Mouse (Mus musculus) liver (tissue): ENCODE results near the gene Olfr10.
"Not testable (repeated sequence)": the region's sequence is repeated elsewhere in the genome, so short reads cannot be mapped to it uniquely, and the experiment has no call there.

Experiments used
- DNase-seq: peaks from one replicate; pipeline ENCODE4 v3.0.0-alpha.2; 2020; ENCODE audit warnings: mixed read lengths

The Olfr10 gene

GRCm38 (mm10) chr11:49304441-49304840 lies at the start of gene Olfr10:
Gene Olfr10 (plus strand): TSS chr11:49304741.
- no peak for DNase-seq

DNA sequence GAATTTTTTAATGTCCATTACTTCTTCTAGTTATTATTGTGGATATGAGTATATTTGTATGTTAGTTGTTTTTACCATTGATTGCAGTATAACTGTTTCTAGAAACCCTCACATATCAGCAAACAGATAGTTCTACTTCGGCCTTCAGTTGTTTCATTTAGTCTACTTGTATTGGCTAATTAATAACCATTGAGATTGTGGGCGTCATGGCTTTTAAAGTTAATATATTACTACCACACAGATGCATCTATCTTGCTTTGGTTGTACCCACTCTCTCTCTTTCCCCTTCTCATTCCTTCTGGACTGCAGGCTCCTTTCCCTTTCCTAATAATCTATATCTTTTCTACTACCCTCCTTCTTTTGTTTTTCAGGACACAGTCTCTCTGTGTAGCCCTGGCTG lies 45.2 kb upstream of the Olfr10 start:
- DNase-seq, result no peak

DNA sequence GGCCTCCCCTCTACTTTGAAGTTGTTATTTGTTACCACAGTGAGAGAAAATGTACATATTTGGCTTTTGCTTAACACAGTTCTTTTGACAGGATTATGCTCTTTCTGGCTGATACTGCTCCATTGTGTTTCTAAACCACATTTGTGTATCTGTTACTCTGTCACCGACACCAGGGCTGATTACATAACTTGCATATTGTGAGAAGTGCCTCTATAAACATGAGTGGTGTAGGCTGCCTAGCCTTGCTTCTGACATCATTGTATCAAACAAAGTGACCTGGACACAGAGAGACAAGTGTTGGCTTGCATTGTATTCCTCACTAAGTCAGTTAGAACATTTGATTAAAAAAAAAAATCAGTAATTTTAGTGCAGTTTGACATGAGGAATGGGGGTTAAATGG lies 44.7 kb upstream of the Olfr10 start:
- DNase-seq, result no peak

DNA sequence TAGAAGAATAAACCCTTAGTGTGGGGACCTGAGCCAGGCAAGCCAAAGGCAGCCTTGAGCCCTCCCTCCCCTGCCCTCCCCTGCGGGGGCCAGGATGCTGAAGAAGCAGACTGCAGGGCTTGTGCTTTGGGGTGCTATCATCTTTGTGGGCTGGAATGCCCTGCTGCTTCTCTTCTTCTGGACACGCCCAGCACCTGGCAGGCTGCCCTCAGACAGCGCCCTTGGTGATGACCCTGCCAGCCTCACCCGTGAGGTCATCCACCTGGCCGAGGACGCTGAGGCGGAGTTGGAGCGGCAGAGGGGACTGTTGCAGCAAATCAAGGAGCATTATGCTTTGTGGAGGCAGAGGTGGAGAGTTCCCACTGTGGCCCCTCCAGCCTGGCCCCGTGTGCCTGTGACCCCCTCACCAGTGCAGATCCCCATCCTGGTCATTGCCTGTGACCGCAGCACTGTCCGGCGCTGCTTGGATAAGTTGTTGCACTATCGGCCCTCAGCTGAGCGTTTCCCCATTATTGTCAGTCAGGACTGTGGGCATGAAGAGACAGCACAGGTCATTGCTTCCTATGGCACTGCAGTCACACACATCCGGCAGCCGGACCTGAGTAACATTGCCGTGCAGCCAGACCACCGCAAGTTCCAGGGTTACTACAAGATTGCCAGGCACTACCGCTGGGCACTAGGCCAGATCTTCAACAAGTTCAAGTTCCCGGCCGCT lies 43.8 kb upstream of the Olfr10 start:
- no peak for DNase-seq

GRCm38 (mm10) chr11:49261313-49261855 lies 43.2 kb upstream of the Olfr10 start:
- DNase-seq, result no peak

DNA sequence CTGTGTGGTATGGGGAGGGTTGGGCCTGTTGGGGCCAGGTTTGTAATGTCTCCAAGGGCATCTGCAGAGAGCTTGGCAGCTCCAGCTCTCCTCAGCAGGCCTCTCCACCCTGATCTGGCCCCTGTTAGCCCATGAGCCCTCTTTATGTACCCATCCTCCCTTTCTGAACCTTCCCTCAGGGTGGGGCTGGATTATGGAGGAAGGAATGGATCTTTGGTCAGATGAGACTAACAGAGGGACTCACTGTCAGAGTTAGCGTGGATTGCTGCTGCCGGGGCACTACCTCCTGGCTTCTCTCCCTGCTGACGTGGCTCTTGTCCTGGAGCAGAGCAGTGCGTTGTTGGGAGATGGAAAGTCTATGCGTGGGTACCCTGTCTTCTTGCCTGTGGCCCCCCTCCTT lies 42.3 kb upstream of the Olfr10 start:
- no peak for DNase-seq

GRCm38 (mm10) chr11:49263149-49263548 lies 41.4 kb upstream of the Olfr10 start:
- no peak for DNase-seq

DNA sequence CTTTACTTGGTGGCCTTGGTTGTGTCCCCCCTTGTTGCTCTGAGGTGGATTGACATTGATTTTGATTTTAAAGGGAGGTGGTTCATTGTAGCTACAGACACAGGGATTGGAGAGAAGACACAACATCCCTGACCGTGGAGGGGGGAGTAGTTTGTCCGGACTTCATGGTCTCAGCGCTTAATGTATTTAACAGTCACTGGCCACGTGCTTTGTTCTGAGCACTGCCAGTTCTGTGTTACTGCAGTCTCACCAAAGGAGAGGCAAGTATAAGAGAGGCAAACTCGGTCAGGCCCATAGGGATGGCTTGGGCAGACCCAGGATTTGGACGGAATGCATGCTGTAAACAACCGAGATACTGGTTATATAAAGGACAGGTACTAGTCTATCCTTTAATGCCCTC lies 40.5 kb upstream of the Olfr10 start:
- DNase-seq, result no peak

DNA sequence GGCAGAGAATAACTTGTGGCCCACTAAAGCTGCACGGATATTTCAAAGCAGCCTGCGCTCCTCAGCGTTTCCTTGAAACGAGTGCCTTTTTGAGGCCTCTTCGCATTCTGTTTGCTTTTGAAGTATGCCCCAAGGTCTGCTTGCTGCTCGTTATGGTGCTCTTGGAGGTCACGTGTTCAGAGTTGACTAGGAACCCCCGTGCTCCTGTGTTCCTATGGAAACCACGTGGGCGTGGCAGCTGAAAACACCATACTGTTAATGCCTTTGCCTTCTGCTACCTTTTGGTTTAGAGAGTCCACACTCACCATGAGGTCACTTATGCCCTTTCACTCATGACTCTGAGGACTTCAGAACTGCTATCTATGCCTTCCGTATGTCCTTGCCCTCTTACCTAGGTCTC lies 39.9 kb upstream of the Olfr10 start:
- DNase-seq, result no peak

- DNase-seq, result no peak
These were observed 39.4 kb upstream of the Olfr10 start for GRCm38 (mm10) chr11:49265101-49265500.

DNA sequence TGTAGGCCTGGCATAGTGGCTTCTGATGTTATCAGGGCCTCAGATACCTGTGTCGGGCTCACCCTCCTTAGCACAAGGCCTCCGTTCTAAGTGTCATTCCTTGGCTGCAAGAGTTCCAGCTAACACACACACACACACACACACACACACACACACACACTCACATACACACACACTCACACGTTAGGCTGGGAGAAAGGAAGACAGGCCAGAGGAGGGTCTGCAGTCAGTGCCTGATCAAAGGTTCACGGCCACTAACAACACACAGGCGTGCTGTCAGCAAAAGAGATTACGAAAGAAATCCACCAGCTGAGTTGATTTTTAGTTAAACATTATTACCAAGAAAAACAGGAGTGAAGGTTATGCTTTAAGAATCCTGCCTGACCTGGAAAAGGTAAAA lies 37.9 kb upstream of the Olfr10 start:
- no peak for DNase-seq

DNA sequence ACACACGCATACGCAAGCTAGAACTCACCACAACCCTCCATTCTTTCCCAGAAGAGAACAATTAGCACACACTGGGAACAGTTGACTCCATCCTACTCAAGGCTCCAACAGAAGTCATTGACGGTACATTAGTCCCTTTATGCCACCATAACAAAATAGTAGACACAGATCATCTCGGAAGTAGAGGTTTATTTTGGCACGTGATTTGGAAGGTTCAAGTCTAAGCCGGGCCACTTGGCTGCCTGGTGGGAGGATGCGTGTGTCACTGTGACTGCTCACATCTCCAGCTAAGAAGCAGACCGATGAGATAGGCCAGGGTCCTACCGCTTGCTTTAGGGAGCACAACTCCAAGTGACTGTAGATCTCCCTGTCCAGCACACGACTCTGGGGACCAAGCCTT lies 37.2 kb upstream of the Olfr10 start:
- DNase-seq, result no peak

GRCm38 (mm10) chr11:49267970-49268579 lies 36.5 kb upstream of the Olfr10 start:
- DNase-seq, result no peak

DNA sequence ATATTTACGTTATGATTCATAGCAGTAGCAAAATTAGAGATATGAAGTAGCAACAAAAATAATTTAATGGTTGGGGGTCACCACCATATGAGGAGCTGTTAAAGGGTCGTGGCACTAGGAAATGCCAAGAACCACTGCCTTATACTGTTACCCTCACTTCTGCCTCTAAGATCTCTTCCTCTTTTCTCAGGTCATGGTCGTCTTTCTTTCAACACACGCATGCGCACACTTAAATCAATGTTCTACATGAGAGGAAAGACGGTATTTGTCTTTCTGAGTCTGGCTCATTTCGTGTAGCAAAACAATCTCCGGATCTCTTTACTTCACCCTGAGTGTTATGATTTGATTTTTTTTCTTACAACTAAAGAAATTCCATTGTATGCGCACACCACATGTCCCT lies 34.8 kb upstream of the Olfr10 start:
- no peak for DNase-seq

GRCm38 (mm10) chr11:49270368-49270767 lies 34.2 kb upstream of the Olfr10 start:
- no peak for DNase-seq

DNA sequence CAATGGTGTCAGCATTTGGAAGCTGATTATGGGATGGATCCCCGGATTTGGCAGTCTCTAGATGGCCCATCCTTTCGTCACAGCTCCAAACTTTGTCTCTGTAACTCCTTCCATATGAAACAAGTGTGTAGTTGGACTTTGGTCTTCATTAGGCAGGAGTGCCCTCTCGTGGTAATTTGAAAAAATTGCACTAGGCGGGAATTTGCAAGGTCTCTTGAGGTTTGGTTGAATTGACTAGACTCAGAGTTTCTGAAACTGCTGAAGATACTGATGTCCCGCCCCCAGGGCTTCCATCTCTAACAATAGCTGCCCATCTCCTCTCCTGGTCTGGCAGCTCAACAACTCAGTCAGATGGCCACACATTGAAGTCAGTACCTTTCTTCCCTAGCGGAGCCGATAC lies 33.2 kb upstream of the Olfr10 start:
- no peak for DNase-seq

DNA sequence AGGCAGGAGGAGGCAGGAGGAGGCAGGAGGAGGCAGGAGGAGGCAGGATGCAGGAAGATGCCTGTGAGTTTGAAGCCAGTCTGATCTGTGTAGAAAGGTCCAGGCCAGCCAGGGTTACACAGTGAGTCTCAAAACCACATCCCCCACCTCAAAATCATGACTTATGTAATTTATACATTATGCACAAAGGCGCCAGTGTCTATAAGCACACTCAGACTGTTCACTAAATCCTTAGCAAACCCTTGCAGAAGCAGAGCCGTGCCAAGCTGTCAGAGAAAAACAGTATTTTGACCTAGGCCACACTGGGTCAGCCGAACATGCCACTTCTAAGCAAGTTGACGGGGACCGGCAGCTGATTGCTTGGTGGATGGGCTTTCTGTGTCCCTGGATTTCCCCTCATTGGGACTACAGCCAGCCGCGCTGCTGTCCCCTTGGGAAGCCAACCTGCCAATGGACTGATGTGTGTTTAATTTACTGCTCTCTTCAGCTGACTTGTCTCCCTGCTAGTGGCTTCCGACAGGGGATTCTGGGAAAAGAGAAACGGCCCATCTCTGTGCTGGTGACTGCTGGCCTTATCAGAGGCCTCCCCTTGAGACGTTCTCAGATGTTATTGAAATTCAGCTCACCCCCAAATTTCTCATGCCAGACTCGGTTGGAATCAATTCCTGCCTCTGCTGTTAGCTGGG lies 30.6 kb upstream of the Olfr10 start:
- no peak for DNase-seq

DNA sequence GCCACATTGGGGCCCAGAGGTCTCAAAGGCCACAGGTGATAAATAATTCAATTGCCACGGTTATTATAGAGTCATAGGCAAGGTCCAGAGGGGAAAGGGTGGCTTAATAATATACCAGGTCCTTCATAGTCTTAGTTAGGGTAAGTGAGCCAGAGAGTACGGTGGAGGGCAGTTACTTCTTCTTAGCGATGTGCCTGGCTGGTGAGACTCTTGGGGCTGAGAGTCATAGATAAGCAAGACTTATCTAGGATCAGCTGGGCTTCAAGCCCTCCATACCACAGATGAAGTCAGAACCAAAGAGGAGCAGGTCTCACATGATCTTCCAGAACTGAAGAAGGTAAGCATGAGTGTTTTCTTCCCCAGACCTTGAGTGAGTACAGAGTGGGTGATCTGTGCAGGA lies 26.3 kb upstream of the Olfr10 start, which contains the start of gene Olfr1393:
TSS of gene Olfr1393 (plus strand) at position 83 of the 400 bp plus-strand sequence.
- DNase-seq, result no peak

DNA sequence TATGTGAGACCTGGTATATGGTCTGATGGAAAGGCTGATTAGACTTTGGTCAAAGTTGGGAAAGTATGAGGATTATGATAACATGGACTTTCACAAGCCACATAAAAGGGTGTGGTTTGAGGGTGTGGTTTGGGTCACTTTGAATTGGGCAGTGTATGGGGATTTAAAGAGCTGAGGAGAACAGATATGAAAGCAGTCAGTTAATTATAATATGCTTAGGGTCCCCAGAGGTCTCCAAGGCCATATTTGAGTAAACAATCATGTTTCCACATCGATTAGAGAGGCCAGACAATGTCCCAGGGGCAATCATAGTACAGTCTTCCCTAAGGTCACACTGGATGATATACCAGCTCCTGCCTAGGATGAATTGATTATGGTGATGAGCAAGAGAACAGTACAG lies 19.6 kb upstream of the Olfr10 start, which contains the start of gene Olfr1392:
TSS of gene Olfr1392 (plus strand) at position 301 of the 400 bp plus-strand sequence.
- not testable (repeated sequence) for DNase-seq

- no peak for DNase-seq
These were observed 17.3 kb upstream of the Olfr10 start for GRCm38 (mm10) chr11:49287251-49287650.

GRCm38 (mm10) chr11:49292777-49293176 lies 11.8 kb upstream of the Olfr10 start:
- no peak for DNase-seq

DNA sequence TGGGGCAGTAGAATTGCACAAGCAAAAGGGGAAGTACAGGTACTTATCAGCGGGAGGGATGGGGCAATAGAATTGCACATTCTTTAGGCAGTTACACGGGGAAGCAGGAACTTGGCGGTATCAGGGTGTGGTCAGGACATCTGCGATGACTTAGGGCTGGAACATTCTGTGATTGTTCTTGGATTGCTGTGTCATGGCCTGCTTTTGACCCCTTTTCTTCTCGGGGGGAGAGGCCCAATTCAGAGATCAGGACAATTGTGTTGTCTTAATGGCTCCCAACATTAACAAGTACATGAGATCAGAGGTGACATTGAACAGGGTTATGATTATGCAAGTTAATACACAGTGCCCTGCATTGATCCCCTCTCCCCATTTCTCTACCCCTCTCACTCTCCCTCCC lies 4.0 kb downstream of the Olfr10 start:
- DNase-seq, result not testable (repeated sequence)

GRCm38 (mm10) chr11:49322442-49322841 lies 17.9 kb downstream of the Olfr10 start, which contains the start of gene Olfr1391:
Gene Olfr1391 (plus strand): TSS chr11:49322742.
- no peak for DNase-seq

- DNase-seq, result no peak
These were observed 22.2 kb downstream of the Olfr10 start for GRCm38 (mm10) chr11:49326726-49327125.
